Mouse (Mus musculus) urinary bladder, postnatal 25 days (tissue): ENCODE measurements at regions not wholly inside any gene's neighbourhood (a gene's known extent, or its start where the extent isn't known, plus 50 kb on each side); places are given as distances from the start of the nearest gene placed in this dataset.
A peak's percentile ranks its signal among the peaks of the same experiment; 100 is the strongest.

ENCODE experiments used
- DNase-seq: peaks from one replicate; pipeline ENCODE4 v3.0.0; 2022; ENCODE audit warnings: low spot score

GRCm38 (mm10) chr2:131436149-131436548, 55.1 kb upstream of the Smox start:
- DNase-seq: no peak

DNA sequence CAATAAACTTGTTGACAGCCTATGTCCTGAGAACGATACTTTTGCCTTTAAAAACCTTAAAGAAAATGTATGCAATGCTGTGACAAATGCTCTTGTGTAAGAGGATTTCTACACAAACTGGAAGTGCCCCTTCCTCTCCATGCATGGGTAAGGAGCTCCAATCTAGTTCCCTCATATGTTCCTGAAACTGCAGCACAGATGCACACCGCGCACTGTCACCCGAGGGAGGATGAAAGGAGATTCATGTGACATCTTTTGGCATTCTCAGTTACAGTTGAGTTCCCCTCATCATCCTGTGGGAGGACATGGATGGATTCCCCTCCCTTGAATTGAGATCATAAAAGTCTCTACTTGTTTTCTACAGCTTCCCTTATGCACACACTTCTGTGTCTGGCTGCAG, 60.8 kb upstream of the Smox start:
- no peak for DNase-seq

DNA sequence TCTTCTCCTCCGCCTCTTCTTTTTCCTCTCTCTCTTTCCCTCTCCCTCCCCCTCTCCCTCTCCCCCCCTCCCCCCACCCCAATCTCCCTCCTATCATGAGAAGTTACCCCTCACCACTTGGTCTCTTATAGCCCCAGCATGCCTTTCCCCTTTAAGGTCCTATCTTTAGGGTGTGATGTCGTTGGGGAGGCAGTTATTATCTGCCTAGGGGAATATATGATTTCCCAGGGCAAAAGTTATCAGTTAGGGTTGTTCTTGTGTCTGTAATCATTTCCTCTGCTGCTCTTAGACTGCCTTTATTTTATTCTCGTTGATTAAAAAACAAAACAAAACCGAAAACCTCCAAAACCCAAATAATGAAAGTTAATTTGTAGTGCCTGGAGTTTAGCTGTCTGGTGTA, 63.2 kb upstream of the Smox start:
- DNase-seq: no peak

- DNase-seq: no peak
These were observed 64.4 kb upstream of the Smox start for GRCm38 (mm10) chr2:131426941-131427340.

- no peak for DNase-seq
These were observed 67.5 kb upstream of the Smox start for GRCm38 (mm10) chr2:131423616-131424320.

DNA sequence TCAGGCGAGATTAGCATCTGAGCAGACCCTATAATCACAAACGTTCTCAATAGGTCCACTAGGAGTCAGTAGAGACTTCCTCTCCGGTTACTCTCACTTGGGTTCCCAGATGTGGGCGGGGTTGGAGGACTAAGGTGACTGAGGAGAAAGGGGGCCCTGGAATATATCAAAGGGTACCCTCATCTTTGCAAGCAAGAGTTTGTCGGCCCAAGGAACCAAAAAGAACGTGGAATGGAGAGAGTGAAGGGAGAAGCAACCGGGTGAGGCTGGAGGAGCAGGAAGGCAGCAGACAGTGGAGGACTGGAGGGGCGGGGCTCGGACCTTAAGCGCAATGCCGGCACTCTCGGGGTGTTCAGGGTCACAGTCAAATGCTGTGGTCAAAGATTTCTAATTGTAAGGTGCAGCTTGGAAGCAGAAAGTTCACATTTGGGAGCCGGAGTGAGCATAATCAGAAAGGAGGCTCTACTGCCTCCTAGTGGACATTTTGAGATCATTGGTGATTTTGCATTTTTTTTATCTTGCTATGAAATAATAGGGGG, 68.3 kb upstream of the Smox start:
- peak; percentile 44 for DNase-seq

GRCm38 (mm10) chr2:131418130-131418529, 65.4 kb upstream of the Rnf24 start:
- DNase-seq: no peak

DNA sequence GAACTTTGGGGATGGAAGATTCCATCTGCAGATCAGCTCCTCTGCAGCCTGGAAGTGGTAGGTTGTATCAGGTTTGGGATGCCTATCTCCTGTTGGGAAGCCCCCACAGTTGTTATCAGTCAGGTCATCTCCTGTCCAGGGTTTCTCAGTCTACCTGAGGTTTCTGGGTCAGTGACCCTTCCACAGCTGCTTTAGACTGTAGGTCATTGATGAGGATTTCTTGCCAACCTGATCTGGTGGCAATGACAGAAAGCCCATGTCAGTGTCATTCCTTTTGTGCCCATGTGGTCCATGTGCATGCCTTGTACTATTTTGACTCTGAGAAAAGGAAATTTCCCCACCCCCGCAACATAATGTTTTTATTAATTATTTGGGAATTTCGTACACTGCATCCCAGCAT, 64.8 kb upstream of the Rnf24 start:
- DNase-seq: no peak

DNA sequence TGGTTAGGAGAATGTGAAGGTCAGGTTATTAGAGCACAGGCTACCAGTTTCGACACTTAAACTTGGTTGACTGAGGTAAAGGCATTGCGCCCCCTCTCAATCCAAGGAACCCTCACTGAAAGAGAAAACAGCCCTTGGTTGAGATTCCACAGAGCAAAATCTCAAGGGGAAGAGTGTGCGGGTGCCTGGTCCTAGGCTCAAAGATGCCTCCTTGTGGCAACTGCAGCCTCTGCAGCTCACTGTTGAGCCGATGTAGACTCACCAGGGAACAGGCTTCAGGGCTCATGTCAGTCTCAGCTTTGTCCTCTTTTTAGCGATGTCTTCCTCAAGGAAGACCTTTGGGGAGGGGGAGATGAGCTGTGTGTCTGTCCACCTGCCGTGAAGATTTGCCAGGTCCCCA, 63.8 kb upstream of the Rnf24 start:
- peak; percentile 57 for DNase-seq

- no peak for DNase-seq
These were observed 58.3 kb upstream of the Rnf24 start for GRCm38 (mm10) chr2:131410906-131411520.

DNA sequence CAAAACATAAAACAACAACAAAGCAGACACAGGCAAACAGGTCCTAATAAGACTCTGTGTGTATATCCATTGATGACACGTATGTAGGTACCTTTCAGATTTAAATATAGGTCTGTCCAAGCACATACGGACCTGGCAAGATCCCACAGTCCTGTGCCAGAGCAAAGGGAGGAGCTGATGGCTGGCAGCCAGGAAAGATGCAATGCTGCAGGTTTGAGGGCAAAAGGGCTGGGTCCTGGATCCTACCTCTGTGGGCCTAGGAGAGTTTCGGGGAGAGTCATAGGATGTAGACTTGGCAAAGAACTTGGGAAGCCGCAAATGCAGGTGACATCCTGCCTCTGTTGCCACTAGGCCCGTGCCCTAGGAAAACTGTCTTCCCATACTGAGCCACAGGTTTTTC, 54.6 kb upstream of the Rnf24 start:
- no peak for DNase-seq

GRCm38 (mm10) chr2:131404218-131404555, 51.5 kb upstream of the Rnf24 start:
- DNase-seq: no peak

DNA sequence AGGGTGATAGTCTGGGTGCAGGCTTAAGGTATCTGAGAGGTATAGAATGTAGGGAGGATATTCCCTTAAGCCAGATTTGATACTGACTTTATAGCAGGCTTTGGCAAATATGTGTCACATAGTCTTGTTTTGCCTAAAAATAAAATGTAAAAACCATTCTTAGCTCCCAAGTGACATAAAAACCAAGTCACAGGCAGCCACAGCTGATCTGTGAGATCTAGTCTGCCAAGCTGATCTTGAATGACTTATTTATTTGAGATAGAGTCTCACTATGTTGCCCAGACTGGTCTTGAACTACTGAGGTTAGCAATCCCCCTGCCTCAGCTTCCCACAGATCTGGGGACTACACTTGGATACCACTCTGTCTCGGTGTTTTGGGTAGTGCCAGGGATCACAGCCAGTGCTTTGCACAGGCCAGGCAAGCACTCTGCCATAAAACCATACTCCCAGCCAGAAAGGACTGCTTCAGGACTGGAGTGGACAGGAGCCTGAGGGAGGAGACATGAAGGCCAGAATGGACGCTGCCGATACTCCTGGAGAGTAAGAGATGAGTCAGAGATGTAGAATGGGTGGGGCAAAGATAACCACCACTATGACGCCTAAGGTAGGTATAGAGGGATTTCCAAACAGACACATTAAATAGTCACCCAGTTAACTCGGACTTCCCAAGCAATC, 51.0 kb upstream of the Rnf24 start:
- no peak for DNase-seq
